Mouse (Mus musculus): Measurements from ENCODE around the gene Zfyve21. TPM values are rescaled to one million over a fixed set of nuclear protein-coding genes. Genes with fewer than 3 reads are reported as not detected.

The Zfyve21 gene
- 10 to 100 TPM; 19.6 to 21.9 TPM for total RNA-seq (2021)
- long read RNA-seq, experiment 1, transcript Zfyve21-207 (8 exons, 794 nt): major isoform, 21 of 51 reads
- long read RNA-seq, experiment 1, transcript Zfyve21-201 (7 exons, 1,308 nt): major isoform, 21 of 51 reads
- long read RNA-seq, experiment 1, partial matches to known transcripts: 2 of 51 reads
- long read RNA-seq, experiment 1, other reads (novel, unspliced or antisense): 3 of 51 reads
- long read RNA-seq, experiment 2, transcript Zfyve21-204 (8 exons, 1,265 nt): minor isoform, 7 of 48 reads
- long read RNA-seq, experiment 2, transcript Zfyve21-207 (8 exons, 794 nt): minor isoform, 10 of 48 reads
- long read RNA-seq, experiment 2, transcript Zfyve21-201 (7 exons, 1,308 nt): major isoform, 20 of 48 reads
- long read RNA-seq, experiment 2, partial matches to known transcripts: 0 of 48 reads
- long read RNA-seq, experiment 2, other reads (novel, unspliced or antisense): 10 of 48 reads

- DNase-seq: peak; percentile 91
These were observed at the start of gene Zfyve21, which contains the start of gene Xrcc3 for GRCm38 (mm10) chr12:111813766-111814617. Gene Zfyve21, plus strand, starts transcription at chr12:111814170. Gene Xrcc3, minus strand, starts transcription at chr12:111813873.

GRCm38 (mm10) chr12:111766313-111767236 lies 47.4 kb upstream of the Zfyve21 start:
- no peak for DNase-seq

- DNase-seq: no peak
These were observed 45.5 kb upstream of the Zfyve21 start for GRCm38 (mm10) chr12:111768322-111768928.

GRCm38 (mm10) chr12:111769306-111769705 lies 44.7 kb upstream of the Zfyve21 start:
- DNase-seq: peak; percentile 74

GRCm38 (mm10) chr12:111769816-111770577 lies 44.0 kb upstream of the Zfyve21 start:
- no peak for DNase-seq

- DNase-seq: no peak
These were observed 43.3 kb upstream of the Zfyve21 start for GRCm38 (mm10) chr12:111770651-111771050.

GRCm38 (mm10) chr12:111774156-111774555 lies 39.8 kb upstream of the Zfyve21 start:
- no peak for DNase-seq

- DNase-seq: no peak
These were observed 39.1 kb upstream of the Zfyve21 start for GRCm38 (mm10) chr12:111774845-111775244.

- DNase-seq: no peak
These were observed 36.1 kb upstream of the Zfyve21 start for GRCm38 (mm10) chr12:111777919-111778318.

GRCm38 (mm10) chr12:111779544-111779943 lies 34.4 kb upstream of the Zfyve21 start:
- DNase-seq: no peak

- DNase-seq: no peak
These were observed 28.8 kb upstream of the Zfyve21 start for GRCm38 (mm10) chr12:111785174-111785573.

- DNase-seq: no peak
These were observed 27.0 kb upstream of the Zfyve21 start for GRCm38 (mm10) chr12:111787015-111787414.

GRCm38 (mm10) chr12:111790090-111790489 lies 23.9 kb upstream of the Zfyve21 start:
- no peak for DNase-seq

GRCm38 (mm10) chr12:111790631-111791030 lies 23.3 kb upstream of the Zfyve21 start:
- DNase-seq: no peak

- DNase-seq: no peak
These were observed 22.4 kb upstream of the Zfyve21 start for GRCm38 (mm10) chr12:111791474-111792104.

- DNase-seq: peak; percentile 76
These were observed 19.9 kb upstream of the Zfyve21 start for GRCm38 (mm10) chr12:111794102-111794501.

GRCm38 (mm10) chr12:111794526-111795179 lies 19.3 kb upstream of the Zfyve21 start:
- no peak for DNase-seq

GRCm38 (mm10) chr12:111795180-111795895 lies 18.6 kb upstream of the Zfyve21 start:
- DNase-seq: no peak

GRCm38 (mm10) chr12:111797251-111797650 lies 16.7 kb upstream of the Zfyve21 start:
- DNase-seq: no peak
